Mouse (Mus musculus) urinary bladder, postnatal 25 days (tissue): ENCODE results near the gene Lingo2.
"Not testable (repeated sequence)": the region's sequence is repeated elsewhere in the genome, so short reads cannot be mapped to it uniquely, and the experiment has no call there.

Experiments
- DNase-seq: peaks from one replicate; pipeline ENCODE4 v3.0.0; 2022; ENCODE audit warnings: low spot score

Gene Lingo2

GRCm38 (mm10) chr4:36081095-36081852, 870.3 kb downstream of the Lingo2 start:
- no peak for DNase-seq

DNA sequence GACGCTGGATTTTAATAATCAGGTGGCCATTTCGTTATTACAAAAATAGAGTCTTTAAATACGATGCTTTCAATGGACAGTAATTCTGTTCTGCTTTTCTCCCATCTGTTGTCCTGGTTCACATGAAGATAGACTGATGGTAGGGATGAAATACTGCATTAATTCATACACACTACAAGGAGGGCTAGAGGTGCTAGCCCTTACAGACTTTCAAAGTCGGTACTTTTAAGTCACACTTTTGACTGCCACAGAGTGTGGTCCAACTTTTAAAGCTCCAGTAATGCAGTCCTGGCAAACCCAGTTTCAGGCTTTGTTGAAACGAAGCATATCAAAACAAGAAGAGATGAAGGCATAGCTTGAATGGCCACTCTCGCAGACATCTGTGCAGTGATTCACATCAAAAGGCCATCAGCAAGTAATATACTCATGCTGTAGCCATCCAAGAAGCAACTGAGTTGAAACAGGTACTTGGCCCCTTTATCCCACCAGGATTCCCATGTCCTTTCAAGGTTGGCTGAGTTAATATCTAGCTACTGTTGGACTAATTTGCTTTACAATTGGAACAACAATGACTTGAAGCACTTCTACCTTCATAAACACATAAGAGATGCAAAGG, 872.5 kb downstream of the Lingo2 start:
- no peak for DNase-seq

DNA sequence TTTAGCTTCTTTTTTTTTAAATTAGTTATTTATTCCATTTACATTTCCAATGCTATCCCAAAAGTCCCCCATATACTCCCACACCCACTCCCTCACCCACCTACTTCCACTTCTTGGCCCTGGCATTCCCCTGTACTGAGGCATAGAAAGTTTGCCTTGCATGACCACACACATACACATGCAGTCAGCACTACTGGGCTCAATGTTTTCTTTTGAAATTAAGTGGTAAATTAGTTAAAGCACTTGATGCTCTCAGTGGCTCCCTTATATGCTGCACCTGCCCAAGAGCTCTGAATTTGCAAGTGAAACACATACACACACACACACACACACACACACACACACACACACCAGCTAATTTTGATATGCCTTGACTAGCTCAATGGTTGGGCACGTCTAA, 886.8 kb downstream of the Lingo2 start:
- not testable (repeated sequence) for DNase-seq

GRCm38 (mm10) chr4:36052791-36053376, 898.7 kb downstream of the Lingo2 start:
- no peak for DNase-seq

DNA sequence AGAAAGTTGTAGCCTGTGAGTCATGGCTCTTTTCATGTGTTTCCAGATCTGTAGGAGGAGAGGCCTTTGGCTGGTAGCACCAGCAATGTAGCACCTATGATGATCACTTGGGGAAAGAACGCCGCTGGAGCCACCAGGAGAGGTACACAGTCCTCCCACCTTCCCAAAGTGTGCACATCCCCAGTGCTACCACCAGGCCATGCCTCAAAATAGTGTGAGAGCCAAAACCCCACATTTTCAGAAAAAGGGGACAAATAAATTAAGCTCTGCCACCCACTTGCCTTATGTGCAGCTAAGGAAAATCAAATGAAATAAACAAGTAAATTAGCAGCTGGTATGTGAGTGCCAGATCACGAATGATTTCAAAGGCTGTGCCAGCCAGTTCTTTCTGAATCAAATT, 911.2 kb downstream of the Lingo2 start:
- DNase-seq, result no peak

- no peak for DNase-seq
Observed at GRCm38 (mm10) chr4:36038742-36039141, 912.8 kb downstream of the Lingo2 start.

DNA sequence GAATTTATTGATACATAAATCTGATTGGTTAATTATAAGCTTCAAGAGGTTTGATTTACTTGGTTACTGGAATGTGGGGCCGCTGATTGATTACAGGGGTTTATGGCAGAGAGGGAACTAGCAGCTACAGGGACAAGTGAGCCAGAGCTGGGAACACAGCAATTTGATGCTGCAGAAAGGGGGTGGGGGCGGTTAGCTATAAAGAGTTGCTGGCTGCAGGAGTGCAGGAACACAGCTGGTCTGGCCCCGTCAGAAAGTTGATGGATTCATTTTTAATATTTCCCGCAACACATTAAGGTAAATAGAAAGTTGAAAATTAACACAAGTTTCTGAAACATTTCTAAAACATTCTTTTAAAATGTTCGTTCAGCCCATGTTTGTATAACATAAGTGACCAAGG, 919.5 kb downstream of the Lingo2 start:
- DNase-seq, result no peak

DNA sequence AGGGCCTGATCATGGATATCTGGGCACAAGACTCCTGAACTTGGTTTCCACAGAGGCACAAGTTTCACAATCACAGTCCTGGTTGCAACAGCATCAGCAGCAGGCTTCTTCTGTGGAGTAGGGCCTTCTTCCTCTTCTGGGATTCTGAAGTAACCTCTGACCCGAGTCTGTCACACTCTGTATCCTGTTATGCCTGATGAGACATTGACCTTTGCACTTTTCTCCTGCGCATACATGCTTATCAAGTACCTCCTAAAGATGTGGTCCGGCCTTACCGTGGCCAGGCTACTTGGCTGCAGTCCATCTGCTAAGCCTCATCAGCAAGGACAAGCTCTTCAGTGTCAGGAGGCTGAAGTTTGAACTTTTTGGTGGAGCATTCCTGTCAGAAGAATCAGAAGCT, 937.4 kb downstream of the Lingo2 start:
- no peak for DNase-seq

- DNase-seq, result no peak
Observed at GRCm38 (mm10) chr4:35992005-35992763, 959.4 kb downstream of the Lingo2 start.

- no peak for DNase-seq
Observed at GRCm38 (mm10) chr4:35986012-35986411, 965.5 kb downstream of the Lingo2 start.

DNA sequence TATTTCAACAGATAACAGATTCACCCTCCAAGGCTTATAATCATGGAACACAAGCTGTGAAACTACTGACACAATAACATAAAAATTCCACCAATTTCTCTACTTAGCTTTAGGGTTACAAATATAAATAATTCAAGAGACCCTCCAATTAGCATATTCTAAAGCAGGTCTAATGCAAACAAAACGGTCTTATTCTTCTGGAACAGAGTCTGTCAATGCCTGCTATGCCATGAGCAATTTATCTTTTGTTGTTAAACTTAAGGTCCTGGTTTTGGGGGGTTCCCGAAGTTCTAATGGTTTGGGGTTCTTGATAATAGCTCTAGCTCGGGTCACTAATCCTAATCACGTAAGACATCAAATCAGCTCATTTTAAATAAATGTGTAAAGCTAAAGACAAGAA, 988.0 kb downstream of the Lingo2 start:
- no peak for DNase-seq

GRCm38 (mm10) chr4:35951894-35952293, 999.7 kb downstream of the Lingo2 start:
- DNase-seq, result no peak

- no peak for DNase-seq
Observed at GRCm38 (mm10) chr4:35951251-35951650, 1000.3 kb downstream of the Lingo2 start.

GRCm38 (mm10) chr4:35934056-35934661, 1017.4 kb downstream of the Lingo2 start:
- DNase-seq, result no peak

DNA sequence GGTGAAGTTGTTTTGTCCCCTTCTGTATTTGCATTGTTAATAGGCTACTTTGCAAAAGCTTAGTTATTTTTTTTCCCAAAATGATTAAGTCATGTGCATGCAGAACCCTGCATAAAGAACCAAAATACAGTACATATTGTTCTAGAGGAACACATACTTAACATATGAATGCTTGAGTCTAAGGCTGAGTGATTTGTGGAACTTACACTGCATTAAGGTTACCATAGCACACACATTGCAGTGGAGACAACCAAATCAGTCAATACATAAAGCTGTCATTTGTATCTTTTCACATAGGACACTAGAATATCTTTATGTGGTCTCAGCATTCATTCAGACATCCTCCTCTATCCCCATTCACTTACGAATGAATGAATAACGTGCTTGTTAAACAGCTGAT, 1023.8 kb downstream of the Lingo2 start:
- DNase-seq, result no peak

- DNase-seq, result no peak
Observed at GRCm38 (mm10) chr4:35917453-35917852, 1034.1 kb downstream of the Lingo2 start.

DNA sequence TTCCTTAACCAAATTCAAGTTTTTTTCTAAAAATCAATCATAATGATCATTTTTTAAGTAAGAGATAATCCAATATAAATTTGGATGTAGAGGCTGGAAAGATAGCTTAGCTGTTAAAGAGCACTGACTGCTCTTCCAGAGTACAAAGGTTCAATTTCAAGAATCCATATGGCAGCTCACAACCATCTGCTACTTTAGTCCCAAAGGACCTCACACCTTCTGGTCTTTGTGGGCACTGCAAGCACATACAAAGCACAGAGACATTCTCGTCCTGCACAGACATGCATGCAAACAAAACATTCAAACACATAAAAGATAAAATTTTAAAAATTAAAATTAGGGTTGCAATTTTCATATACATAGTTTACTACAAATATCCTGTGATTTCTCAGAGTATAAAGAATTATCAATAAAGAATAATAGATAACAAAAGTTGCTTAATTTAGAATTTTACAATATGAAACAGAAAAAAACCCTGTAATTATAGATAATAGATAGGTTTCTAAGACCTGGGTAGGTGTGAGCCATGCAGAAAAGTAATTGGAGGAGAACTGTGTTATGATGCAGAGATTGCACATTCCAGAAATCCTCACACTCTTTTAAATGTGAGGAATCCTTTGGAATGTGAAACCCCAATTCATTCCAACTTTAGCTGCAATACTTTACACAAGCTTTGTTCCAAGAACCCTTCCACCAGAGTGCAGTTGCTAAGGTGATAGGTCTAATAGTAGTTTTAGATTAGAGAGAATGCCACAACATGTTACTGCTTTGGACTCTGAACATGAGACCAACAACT, 1053.6 kb downstream of the Lingo2 start:
- DNase-seq, result no peak

- DNase-seq, result no peak
Observed at GRCm38 (mm10) chr4:35885591-35886542, 1065.7 kb downstream of the Lingo2 start.

DNA sequence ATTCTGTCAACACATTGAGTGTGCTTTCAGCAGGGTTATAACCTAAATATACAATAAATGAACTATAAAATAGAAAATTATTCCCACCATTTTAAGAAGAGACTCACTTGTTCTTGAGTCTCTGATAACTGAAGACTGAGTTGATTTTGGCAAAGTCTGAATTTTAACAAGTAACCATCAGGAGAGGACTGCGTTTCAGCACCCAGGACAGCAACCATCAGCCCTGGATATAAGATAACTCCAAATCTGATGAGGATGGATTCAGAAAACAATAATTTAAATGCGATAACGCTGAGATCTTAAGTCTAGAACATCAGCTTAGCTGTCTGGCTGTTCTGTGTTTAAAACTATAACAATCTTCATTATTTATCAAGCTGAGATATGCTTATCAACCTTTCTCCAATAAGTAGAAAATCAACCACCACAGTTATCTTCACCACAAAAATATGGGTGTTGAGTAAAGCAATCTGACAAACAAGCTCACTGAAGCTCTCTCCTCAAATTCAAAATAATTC, 1066.5 kb downstream of the Lingo2 start:
- no peak for DNase-seq

- DNase-seq, result no peak
Observed at GRCm38 (mm10) chr4:35846518-35846917, 1105.0 kb downstream of the Lingo2 start.
